Mouse (Mus musculus) kidney, adult 2 months (tissue): Measurements from ENCODE around the gene Evx2. TPM values are rescaled to one million over a fixed set of nuclear protein-coding genes. Genes with fewer than 3 reads are reported as not detected.

Experiments
- DNase-seq: peaks from one replicate; pipeline ENCODE4 v3.0.0; 2021
- H3K27ac ChIP-seq: fragments of 200-500 bp; 2 replicates; pipeline ENCODE4 v1.5.1; 2012; ENCODE audit warnings: low read depth, low read length, control low read depth, inconsistent platforms; ENCODE audit not compliant: insufficient read depth
- H3K27me3 ChIP-seq: fragments of 200-500 bp; replicated peaks from 2 replicates; pipeline ENCODE4 v1.6.1; 2012; ENCODE audit warnings: mild to moderate bottlenecking, moderate library complexity, low read length, inconsistent platforms; ENCODE audit not compliant: control insufficient read depth, insufficient read depth
- H3K36me3 ChIP-seq: fragments of 200-500 bp; 2 replicates; pipeline ENCODE4 v1.6.1; 2012; ENCODE audit warnings: mild to moderate bottlenecking, moderate library complexity, low read length, inconsistent platforms; ENCODE audit not compliant: control insufficient read depth, insufficient read depth
- H3K4me1 ChIP-seq: fragments of 200-500 bp; 2 replicates; pipeline ENCODE4 v1.6.1; 2011; ENCODE audit warnings: low read length; ENCODE audit not compliant: control insufficient read depth, insufficient read depth
- H3K4me3 ChIP-seq: fragments of 200-500 bp; 2 replicates; pipeline ENCODE4 v1.5.1; 2011; ENCODE audit warnings: mild to moderate bottlenecking, low read depth, low read length, control low read depth; ENCODE audit not compliant: insufficient read depth
- CTCF ChIP-seq: fragments of 200-500 bp; conservative IDR thresholded peaks from 2 replicates; pipeline ENCODE4 v1.5.1; 2011; ENCODE audit warnings: low read depth, mild to moderate bottlenecking, control low read depth, low read length, moderate library complexity, mixed read lengths; ENCODE audit not compliant: insufficient read depth, insufficient read length
- POLR2A ChIP-seq: fragments of 200-500 bp; IDR thresholded peaks from one replicate; pipeline ENCODE4 v1.6.1; 2011; ENCODE audit warnings: low read depth, low read length, control low read depth
- WGBS: fragments of 180-500 bp; shearing (Covaris S2); methylation state at CpG from one replicate; pipeline ENCODE4 v1.1.7; 2018; 5-methylcytosine and 5-hydroxymethylcytosine counted together
- polyA plus RNA-seq: library from polyadenylated mRNA; depleted of rRNA; stranded (reverse); fragments of >200 nt; gene quantifications from 2 replicates; pipeline ENCODE4 v1.2.3, GENCODE M21; 2012

Evx2 gene
- polyA plus RNA-seq, 1 experiment, result not detected

DNA sequence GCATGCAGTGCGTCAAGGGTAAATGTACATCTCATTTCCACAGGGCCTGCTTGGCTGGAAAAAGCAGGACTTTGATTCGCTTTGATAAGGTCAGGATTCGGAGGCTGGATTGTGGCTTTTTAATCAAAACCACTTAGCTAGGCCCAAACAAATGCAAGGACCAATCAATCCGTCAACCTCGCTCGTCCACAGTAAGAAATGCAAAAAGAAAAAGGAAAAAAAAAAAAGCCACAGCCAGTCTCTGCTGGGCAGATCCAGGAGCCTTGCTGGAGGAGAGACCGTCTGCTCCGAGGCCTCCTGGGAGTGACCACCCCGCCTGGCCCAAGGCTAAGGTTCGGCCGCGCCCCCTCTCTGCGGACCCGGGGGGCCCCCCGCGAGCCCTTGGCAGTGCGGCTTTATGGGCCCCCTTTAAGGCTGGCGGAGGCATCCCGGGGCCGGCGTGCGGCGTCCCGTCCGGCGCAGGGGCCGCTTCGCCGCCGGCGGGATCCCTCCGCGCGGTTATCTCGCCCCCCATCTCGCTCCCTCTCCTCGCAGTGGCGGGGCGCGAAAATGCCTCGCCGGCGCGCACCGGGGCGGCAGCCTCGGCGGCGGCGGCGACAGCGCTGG lies 45.1 kb upstream of the Evx2 start, which contains the start of gene Hoxd8:
Gene Hoxd8 (plus strand): TSS at position 223 of the 606 bp plus-strand sequence.
- Histone ChIP-seq H3K4me3 (peak within 1 kb of the TSS; percentile 72), H3K27me3 (no peaks in the 10 kb centered on the region), H3K4me1 (peaks cover 3% of the 10 kb centered on the region; the same call in 1 of the 2 replicates), H3K27ac (peak within 1 kb of the TSS; percentile 97), H3K36me3 (no peaks in the 10 kb centered on the region)
- 2% methylated on average over 50 of the region's 52 CpGs for WGBS
- peak; percentile 90 for DNase-seq
- TF ChIP-seq POLR2A, result no peak
- TF ChIP-seq CTCF, result no peak

DNA sequence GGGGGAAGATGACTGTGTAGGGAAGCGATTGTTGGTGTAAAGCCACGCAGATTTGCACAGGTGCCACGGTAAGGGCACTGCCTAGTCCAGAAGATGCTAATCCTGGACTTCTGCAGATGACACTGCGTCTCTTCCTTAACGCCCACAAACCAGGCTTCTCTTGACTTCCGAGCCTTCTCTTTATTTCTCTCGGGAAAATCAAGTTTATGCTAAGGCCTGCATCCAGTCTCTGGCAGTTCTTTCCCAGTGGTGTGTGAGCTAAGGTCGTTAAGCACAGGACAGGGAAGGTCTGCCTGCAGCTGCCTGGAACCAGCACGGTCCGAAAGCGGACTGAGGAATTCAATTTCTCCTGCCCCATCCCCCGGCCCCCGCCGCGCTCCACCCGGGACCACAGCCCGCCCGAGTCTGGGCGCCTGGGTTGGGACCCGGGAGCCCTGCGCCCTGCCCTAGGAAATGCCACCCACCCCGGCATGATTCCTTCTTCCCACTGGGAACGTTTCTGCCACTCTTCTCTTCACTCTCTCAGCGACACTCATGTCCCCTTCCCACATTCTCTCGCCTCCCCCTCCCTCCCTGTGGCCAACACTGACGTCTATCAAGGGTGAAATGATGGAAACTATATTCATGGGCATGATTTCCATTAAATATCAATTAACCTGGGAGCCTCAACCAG lies 44.5 kb upstream of the Evx2 start:
- Histone ChIP-seq H3K27me3 (no peaks in the 10 kb centered on the region), H3K36me3 (no peaks in the 10 kb centered on the region), H3K27ac (peak overlapping the region; percentile 97), H3K4me1 (peaks cover 3% of the 10 kb centered on the region; the same call in 1 of the 2 replicates), H3K4me3 (peak overlapping the region; percentile 72)
- TF ChIP-seq POLR2A, result no peak
- TF ChIP-seq CTCF, result no peak
- WGBS, result 39% methylated on average over 26 of the region's 26 CpGs
- peak; percentile 83 for DNase-seq

DNA sequence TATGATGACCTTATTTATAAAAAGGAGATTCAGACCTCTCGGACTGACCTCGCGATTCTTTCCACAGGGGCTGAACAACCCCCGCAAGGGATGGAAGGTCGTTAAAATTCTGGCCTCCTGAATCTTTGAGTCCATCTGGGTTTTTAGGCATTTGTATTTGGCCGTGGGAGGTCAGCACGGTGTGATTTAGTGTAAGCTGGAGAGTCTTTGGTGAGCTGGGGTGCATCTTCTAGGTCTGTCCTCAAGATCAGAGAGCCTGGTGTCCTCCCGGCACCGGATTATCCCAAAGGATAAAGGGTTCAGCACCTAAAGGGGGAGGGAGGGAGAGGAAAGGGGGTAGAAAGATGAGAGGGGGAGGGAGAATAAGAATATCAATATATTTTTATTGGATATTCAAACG lies 44.0 kb upstream of the Evx2 start:
- no peak for DNase-seq
- Histone ChIP-seq H3K27me3 (no peaks in the 10 kb centered on the region), H3K36me3 (no peaks in the 10 kb centered on the region), H3K4me3 (no peak overlapping the region), H3K27ac (peak overlapping the region; percentile 97), H3K4me1 (no peaks in the 10 kb centered on the region)
- TF ChIP-seq POLR2A (no peak), CTCF (no peak)
- 61% methylated on average over 10 of the region's 10 CpGs for WGBS

DNA sequence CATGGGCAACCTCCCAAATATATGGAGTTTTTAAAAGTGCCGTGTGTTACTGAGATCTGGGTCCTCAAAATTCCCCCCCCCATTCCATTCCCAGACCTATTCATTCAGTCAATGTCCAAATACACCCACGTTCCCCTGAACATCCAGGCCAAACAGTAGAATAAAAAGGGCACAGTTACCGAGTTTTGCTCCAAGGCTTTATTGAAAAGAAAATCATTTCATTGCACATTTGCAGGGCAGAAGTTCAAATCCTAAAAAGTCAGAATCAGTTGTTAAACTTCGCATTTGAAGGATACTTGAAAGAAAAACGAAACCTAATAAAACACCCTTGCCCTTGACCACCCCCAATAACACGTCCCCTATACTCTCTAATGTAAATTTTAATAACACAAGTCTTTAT lies 43.5 kb upstream of the Evx2 start:
- Histone ChIP-seq H3K27me3 (no peaks in the 10 kb centered on the region), H3K4me1 (no peaks in the 10 kb centered on the region), H3K27ac (peak overlapping the region; percentile 78), H3K36me3 (no peaks in the 10 kb centered on the region), H3K4me3 (no peak overlapping the region)
- 63% methylated on average over 6 of the region's 6 CpGs for WGBS
- no peak for TF ChIP-seq CTCF
- no peak for TF ChIP-seq POLR2A
- DNase-seq, result no peak

DNA sequence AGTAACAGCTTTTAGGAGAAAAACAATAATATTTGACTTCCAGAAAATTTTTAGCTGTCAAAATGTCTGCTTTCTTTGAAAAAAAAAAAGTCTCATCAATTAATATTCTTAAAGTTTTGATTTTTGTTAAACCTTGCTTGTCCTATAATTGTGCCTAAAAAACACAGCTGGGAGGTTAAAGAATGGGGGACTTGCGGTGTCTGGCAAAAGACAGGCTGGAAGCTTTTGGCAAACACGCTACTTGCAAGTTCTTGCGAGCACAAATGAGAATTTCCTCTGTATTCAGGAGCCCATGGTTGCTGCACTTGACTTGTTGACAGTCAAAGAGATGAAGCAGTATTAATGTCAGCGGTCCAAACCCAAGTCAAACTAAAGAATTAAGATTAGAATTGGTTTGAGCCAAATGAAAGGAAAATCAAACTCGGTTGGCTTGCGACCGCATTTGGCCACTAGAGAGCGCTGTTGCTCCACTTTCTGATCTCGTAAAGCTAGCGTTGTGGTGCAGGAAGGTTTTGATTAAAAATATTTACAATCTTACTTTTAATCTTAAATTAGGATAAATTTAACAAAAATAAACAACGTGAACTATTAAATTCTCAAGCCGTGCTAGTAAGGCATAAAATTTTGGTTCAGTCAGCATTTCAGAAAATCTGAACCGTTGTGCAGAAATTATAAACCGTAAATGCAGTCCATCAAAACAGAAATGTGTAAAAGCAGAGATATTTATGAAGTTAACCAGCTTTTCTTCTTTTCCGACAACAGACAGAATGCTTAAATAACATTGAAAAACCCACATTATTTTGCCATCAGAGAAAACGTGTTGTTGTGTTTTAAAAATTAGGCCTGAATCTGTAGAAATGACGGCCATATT lies 42.8 kb upstream of the Evx2 start:
- TF ChIP-seq CTCF (peak; percentile 89), POLR2A (no peak)
- WGBS, result 20% methylated on average over 17 of the region's 17 CpGs
- H3K27ac ChIP-seq, result peak overlapping the region; percentile 90
- no peaks in the 10 kb centered on the region for H3K4me1 ChIP-seq
- peak; percentile 89 for DNase-seq
- H3K36me3 ChIP-seq, result no peaks in the 10 kb centered on the region
- peak overlapping the region; percentile 32 for H3K4me3 ChIP-seq
- H3K27me3 ChIP-seq, result no peaks in the 10 kb centered on the region

DNA sequence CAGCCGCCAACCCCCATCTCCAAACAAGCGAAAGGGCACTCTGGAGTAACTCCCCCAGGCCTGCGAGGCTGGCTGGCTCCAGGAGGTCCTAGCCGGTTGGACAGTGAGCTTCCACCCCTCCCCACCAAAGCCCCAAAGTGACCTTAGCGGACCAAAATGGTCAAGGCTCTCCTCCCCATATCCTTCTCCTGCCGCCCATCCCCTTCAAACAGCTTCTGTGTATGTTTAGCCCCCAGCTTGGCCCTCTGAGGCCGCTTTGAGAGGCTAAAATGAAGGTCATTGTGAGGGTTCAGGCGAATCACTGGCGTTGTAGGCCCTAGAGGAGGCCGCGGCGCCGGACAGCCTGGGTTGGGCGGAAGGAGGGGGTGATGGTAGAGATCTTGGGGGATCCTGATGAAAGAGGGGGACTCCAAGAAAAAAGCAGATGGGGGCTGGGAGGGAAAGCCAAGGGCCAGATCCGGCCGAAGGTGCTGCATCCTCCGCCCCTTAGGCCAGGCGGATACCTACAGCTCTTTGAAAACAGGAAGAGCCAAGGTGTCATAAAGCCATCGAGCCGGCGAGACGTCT lies 41.3 kb upstream of the Evx2 start:
- 48% methylated on average over 22 of the region's 22 CpGs for WGBS
- peak overlapping the region; percentile 94 for H3K27ac ChIP-seq
- H3K27me3 ChIP-seq, result no peaks in the 10 kb centered on the region
- H3K4me3 ChIP-seq, result peak overlapping the region; percentile 84
- no peaks in the 10 kb centered on the region for H3K36me3 ChIP-seq
- TF ChIP-seq CTCF, result no peak
- TF ChIP-seq POLR2A, result no peak
- DNase-seq, result peak; percentile 75
- no peaks in the 10 kb centered on the region for H3K4me1 ChIP-seq
